8 mouse cellular contexts compared by ENCODE assay signal in the genomic region with DNA sequence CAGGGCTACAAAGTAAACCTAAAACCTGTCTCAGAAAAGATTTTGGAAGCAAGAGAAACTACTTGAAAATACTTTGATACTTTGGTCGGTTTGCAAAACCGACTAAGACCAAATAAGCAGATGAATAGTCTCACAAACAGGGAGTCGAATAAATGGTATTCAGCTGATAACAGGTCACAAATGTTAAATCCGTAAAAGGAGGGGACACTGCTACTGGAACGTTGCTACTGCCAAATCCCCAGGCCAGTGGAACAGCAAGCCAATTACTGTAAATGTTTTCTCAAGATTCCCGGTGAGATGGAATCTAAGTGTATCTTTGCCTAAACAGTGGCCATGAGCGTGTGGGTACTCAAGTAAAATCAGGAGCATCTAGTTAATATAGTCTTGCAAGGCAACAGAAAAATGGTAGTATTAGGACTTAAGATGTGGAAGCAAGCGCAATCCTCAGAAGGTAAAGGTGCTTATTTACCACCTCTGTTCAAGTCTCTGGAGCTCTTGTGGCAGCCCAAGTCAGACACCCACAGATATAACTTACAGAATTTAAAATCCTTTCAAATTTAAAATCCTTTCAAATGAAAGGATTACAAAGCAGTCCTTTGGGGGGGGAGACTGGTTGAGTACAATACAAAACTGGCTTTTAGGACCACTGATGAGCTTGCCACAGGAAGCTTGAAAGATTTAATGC. TPM values are rescaled to one million over a fixed set of nuclear protein-coding genes. Genes with fewer than 3 reads are reported as not detected.
DNase-seq lines count a peak whose midpoint lies in the region; ATAC-seq lines count a peak whose summit lies in the region.

No protein-coding gene starts in this region.

- H3K4me1 ChIP-seq in heart, embryonic 15.5 days (replicated peaks), result peaks cover 27% of the 10 kb centered on the region

- peak; percentile 82 for DNase-seq in heart, adult 11 months
- DNase-seq in heart, adult 18-20 months, result no peak
- DNase-seq in Muller cell, postnatal 12 days (ENCODE audit: inconsistent ontology term), result peak; percentile 28
- DNase-seq in cerebellum, postnatal 25 days, result no peak
- DNase-seq in gastrocnemius, adult 18-20 months (ENCODE audit: low spot score), result no peak
- no peak for DNase-seq in spleen, postnatal 36 days (ENCODE audit: low spot score in 2 of 2)

- H3K36me3 ChIP-seq in heart, embryonic 15.5 days, result peaks cover 35% of the 10 kb centered on the region
- peaks cover 23% of the 10 kb centered on the region for H3K36me3 ChIP-seq in macrophage (ENCODE audit: inconsistent target)

- peak overlapping the region; percentile 83 for H3K9ac ChIP-seq in heart, embryonic 15.5 days

- peak overlapping the region; percentile 81 for H3K4me3 ChIP-seq in heart, embryonic 15.5 days
- peak overlapping the region; percentile 69 for H3K4me3 ChIP-seq in macrophage (ENCODE audit: inconsistent target)

- H3K4me2 ChIP-seq in heart, embryonic 15.5 days, result peak overlapping the region; percentile 64

- peak overlapping the region; percentile 100 for H3K27ac ChIP-seq in heart, embryonic 15.5 days
- H3K27ac ChIP-seq in macrophage, result peak overlapping the region; percentile 95

- ATAC-seq in heart, embryonic 15.5 days (replicated peaks; ENCODE audit: insufficient number of reproducible peaks, insufficient read depth, low FRiP score, low read depth), result no peak

- H3K79me2 ChIP-seq in macrophage (ENCODE audit: inconsistent target), result peaks cover 55% of the 10 kb centered on the region

- H3K9me3 ChIP-seq in heart, embryonic 15.5 days (replicated peaks), result no peaks in the 10 kb centered on the region

- WGBS in heart, embryonic 15.5 days, result 14% methylated on average over 8 of the region's 8 CpGs
- 23% methylated on average over 8 of the region's 8 CpGs for WGBS in macrophage (ENCODE audit: missing documents)

- H3K27me3 ChIP-seq in heart, embryonic 15.5 days, result no peaks in the 10 kb centered on the region

RNA-seq across cellular contexts. Expression of a gene that starts 1.2 kb away (rescaled TPM):
- 100 to 1,000 TPM; 120 to 123 TPM for total RNA-seq in heart, adult 18-20 months (2021)
- polyA plus RNA-seq in heart, embryonic 15.5 days (2015; fragmentation: Nextera tagmentation; extraction: Ambion mirVana), result 202 and 343 TPM in 2 replicates
- 10 to 100 TPM; 16.8 to 61.0 (median 32.9) TPM for total RNA-seq in macrophage (2018; cell fraction: chromatin; rRNA removed)
- total RNA-seq in macrophage (2018; cell fraction: cytosol; rRNA removed), result 10 to 100 TPM; 34.3 to 81.9 (median 59.2) TPM
- 10 to 100 TPM; 16.1 to 88.2 (median 31.3) TPM for total RNA-seq in macrophage (2018; cell fraction: nucleus; rRNA removed)
- 51.8 to 122 TPM (median 57.3 TPM) in 3 replicates for polyA plus RNA-seq in macrophage (2018)
- 10 to 100 TPM; 43.1 to 45.2 TPM for total RNA-seq in gastrocnemius, adult 18-20 months (2021)

RNA-seq across cellular contexts. Expression of a gene that starts 17.4 kb away (rescaled TPM):
- total RNA-seq in heart, adult 18-20 months (2021), result 100 to 1,000 TPM; 146 to 173 TPM
- polyA plus RNA-seq in heart, embryonic 15.5 days (2015; fragmentation: Nextera tagmentation; extraction: Ambion mirVana), result 227 and 271 TPM in 2 replicates
- 1,000 to 10,000 TPM in 7 of 26 experiments, 100 to 1,000 TPM in 19; 385 to 1,117 (median 874) TPM for total RNA-seq in macrophage (2018; cell fraction: chromatin; rRNA removed)
- 100 to 1,000 TPM; 206 to 314 (median 259) TPM for total RNA-seq in macrophage (2018; cell fraction: cytosol; rRNA removed)
- 100 to 1,000 TPM; 322 to 777 (median 453) TPM for total RNA-seq in macrophage (2018; cell fraction: nucleus; rRNA removed)
- polyA plus RNA-seq in macrophage (2018), result 232 to 437 TPM (median 252 TPM) in 3 replicates
- total RNA-seq in gastrocnemius, adult 18-20 months (2021), result 100 to 1,000 TPM; 101 to 152 TPM

Comparison
In these comparisons a context has a peak if more than half of its experiments do, and no peak if none do; other contexts are left out.
1. DNase-seq: peak in heart, adult 11 months (single experiment) and Muller cell, postnatal 12 days (single experiment); none in heart, adult 18-20 months (0 of 2), cerebellum, postnatal 25 days (0 of 2), gastrocnemius, adult 18-20 months (single experiment) and spleen, postnatal 36 days (0 of 2).